Mouse (Mus musculus) c-Kit-negative CD71-positive TER-119-positive erythroid progenitor cells, embryonic 14.5 days (primary cell): Measurements from ENCODE around the gene Phlpp1.

Experiments
- DNase-seq: peaks from one replicate; pipeline ENCODE4 v3.0.0-alpha.2; 2013; ENCODE audit warnings: low read depth, low spot score

Gene Phlpp1

DNA sequence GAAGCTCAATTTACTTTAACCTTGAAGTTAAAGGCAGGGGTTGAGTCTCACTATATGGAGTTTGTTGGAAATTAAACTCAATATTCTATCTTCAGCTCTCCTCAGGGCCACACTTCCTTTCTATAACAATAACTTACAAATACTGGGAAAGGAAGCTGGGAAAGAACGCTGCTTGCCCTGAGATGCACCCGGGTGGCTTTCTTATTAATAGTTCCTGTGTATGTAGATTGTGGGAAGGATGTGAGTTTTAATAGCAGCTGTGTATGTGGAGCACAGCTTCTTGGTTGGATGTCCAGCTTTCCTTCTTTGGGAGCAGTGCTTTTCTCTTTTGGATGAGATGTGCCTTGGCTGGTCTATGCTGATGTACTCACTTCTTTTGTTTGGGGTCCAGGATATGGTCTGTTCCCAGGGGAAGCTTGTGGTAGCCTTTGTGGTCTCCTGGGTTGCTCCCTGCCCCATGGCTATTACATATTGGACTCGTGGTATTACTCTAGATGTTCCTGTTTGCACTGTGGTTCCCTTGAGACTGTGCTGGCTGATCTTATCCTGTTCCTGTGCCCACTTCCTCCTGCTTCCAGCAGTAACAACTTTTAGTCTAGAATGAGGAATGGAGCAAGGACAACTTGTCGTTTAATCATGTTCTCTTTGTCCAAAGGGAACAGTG lies 145.2 kb downstream of the Phlpp1 start:
- no peak for DNase-seq

DNA sequence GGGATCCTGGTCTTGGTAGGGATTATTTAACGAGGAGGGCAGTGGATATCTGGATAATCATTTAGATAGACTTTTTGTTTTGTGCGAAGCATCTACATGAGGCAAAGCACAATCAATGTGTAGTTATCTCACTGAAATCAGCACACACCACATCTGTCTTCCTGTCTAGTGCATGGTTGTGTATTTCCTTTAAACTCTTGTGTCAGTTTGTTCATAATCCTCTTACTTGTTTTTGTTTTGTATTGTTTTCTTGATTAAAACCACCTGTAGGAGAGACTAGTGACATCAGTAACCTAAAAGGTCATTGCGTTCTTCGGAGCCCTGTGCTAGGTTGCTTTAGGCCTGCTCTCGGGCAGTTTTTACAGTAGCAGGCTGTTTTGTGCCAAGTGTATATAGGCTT lies 146.8 kb downstream of the Phlpp1 start:
- DNase-seq: no peak

DNA sequence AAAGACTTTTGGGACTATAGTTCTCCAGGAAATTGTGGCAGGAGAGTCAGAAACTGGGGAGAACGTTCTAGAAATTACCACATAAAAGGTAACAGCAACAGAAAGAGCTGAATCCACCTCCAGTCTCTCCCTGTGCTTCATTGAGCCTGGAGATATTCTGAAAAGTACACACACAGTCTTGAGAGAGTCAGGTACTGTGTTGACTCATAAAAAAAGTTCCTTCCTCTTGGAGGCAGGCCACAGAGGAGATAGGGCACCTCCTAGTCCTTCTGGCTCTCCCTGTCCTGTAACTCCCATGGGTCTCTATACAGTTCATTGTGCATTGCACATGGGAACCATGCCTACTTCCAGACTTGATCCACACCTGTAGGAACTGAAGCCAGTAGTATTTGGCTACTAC lies 149.0 kb downstream of the Phlpp1 start:
- no peak for DNase-seq

DNA sequence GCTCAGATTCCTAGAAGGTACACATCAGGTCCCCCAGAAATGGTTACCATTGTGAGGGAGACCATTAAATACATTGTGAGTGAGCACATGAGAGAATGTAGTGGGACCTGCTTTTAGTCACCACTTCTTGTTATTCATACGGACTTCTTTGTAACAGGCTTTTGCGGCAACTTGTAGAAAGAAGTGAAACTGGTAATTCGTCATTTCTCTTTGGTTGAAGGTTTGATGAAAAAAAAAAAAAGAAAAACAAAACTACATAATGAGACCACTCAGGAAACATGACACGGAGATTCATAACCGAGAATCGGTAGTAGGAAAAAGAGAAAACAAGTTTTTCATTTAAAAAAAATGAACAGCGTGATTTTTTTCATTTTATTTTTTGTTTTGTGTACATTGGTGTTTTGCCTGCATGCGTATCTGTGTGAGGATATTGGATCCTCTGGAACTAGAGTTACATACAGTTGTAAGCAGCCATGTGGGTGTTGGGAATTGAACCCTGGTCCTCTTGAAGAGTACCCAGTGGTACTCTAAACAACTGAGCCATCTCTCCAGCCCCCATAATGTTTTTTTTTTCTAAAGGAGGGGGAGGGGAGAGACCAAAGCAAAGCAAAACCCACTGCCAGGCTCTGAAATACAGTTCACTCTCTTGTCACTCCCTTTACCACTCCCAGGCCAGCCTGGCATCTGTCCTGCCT lies 150.0 kb downstream of the Phlpp1 start:
- DNase-seq: no peak

DNA sequence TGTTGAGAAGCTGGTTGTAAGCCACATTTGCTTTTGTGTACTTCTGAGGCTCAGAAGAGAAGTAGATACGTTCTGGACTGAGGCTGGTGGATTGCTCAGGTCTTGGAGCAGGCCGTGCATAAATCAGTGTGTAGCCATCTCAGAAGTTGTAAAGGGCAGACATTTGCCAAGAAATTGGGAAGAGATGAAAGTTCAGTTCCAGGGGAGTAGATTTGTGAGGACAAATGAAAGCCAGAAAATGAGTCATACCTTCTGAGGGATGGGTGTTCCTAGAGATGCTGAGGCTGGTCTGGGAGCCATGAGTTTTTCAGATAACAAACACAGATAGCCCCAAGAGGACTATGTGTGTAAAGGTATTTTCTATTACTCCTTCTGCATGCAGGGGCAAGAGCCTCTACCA lies 155.1 kb downstream of the Phlpp1 start:
- DNase-seq: no peak

DNA sequence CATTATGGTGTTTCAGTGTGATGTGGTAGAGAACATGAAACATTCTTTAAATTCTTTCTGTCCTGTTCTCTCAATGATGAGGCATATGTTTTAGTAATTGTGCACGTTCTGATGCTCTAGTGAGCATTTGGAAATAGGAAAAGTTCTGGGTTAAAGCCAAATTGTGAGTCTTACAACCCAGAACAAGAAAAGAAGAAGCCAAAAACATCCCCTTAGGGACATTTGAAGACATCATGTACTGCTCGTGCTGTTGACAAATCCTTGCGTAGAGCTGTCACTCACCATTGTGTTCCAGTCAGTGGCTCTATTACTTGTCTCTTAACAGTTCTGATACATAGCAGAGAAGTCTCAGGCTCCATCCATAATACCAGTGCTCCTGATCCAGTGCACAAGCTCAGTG lies 170.5 kb downstream of the Phlpp1 start:
- DNase-seq: no peak

DNA sequence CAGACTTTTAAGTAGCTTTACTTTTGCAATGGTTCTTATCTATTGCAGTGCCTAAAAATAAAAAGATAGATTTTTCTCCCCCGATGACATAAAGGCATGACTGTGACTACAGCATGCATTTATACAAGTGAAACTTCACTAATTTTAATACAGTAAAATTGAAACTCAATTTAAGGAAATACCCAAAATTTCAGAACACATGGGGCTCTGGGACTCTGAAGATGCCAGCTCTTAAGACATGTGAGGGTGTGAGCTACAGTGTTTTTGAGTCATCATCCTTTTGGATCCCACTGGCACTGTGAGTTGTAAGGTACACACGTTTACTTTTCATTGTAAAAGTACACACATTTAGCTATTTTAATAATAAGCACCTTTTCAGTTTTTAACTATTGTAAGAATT lies 173.7 kb downstream of the Phlpp1 start:
- DNase-seq: no peak

DNA sequence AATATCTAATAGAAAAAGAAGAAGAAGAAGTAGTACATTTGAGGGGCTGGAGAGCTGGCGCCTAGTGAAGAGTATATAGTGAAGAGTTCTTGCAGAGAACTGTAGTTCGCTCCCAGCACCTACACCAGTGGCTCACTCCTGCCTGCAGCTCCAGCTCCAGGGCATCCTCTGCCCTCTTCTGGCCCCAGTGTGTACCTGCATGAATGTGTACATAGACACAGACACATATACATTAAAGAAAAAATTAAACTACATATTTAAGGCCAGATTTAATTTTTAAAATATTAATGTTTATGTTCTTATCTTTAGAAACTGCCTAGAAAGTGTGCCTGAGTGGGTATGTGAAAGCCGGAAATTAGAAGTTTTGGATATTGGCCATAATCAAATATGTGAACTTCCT lies 175.2 kb downstream of the Phlpp1 start:
- no peak for DNase-seq

DNA sequence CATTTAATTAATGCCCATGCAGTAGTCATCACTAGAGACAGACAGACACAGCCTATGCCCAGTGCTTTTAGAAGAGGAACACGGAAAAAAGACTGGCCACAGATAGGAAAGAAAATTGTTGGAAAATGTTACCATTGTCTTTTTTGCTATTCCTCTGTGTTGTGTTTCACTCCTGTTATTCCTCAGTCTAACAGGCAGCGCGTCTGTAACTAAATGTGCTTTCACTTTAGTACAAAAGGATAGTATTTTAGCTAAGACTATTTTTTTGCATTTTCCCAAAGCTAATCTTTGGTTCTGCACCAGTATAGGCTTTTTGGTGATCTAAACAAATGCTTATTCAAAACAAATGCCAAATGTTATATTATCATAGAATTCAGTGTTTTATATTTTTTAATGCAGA lies 177.6 kb downstream of the Phlpp1 start:
- no peak for DNase-seq

DNA sequence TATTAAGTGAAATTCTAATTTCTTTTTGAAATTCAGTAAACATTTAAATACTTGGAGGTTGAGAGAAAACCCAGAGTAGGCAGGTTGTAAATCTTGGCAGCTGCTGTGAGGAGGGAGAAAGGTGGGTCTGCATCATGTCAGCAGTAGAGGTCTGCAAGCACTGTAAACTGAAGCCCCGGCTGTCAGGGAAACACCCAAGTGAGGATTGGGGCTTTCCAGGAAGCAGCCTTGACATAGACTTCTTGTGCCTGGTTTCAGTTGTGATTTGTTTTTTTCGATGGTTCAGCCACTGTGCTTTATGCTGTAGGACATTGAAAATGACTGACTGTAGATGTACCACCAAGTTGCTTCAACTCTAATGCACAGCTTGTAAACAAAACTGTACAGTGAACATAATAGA lies 180.0 kb downstream of the Phlpp1 start:
- DNase-seq: no peak

DNA sequence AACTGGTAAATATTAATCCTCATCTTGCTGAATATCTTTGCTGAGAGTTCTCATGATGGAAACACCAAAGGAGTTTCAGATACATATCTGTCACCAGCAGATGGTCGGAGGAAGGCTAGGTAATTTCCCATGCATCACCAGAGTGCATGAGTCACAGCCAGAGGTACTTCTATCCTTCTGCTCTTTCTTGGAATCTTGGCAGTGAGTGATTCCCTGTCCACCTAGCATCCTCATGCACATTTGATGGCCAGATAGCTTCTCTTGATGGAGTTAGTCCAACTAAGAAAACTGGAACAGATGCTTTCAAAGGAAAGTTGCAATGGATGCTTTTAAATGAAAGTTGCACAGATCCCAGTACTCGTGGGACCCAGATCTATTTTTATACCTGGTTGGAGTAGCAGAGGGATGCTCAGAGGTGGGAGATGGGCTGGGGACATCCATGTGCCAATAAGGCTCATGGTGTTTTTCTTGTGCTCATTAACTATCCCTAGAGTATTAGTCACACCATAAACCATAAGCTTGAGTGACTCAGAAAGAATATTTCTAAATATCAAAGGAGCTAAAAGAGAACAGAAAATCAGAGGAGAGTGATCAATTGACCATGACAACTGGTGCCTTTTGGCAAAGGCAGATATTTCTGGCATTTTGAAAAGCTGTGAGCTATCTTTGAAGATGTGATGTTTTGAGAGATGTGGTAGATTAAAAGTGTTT lies 181.4 kb downstream of the Phlpp1 start:
- DNase-seq: no peak

DNA sequence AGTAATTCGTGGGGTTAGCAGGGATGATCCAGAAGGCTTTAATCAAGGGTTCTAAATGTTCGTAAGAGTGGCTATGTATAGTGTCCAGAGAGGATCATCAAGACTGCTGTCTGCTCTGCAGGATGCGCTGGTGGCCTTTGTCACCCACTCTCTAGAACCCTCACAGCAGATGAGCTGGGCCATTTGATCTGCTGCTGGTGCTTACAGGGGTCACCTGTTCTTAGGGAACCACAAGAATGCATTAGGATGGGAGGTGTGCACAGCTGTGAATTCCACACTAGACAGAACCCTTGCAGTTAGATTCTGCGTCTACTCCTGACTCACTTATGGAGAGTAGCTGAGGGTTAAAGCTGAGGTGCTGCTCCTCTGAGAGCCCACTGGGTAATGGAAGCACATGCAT lies 182.4 kb downstream of the Phlpp1 start:
- no peak for DNase-seq

DNA sequence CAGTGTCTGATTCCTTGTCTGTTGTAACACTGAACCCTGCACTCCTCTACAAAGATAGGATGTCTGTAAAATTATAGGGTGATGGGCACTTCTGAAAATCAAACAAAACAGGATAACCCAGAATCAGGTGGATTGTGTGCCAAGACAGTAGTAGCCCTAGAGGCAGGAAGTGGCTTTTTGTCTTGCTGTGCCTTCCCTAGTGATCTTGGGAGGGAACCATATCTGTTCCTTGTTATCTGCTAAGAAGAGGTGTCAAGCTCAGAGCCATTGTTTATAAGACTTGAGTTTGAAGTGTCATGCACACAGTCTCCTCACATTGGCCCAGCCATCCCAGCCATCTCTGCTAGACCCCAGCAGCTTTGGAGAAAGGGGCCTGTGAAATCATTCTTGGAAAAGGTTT lies 187.9 kb downstream of the Phlpp1 start:
- no peak for DNase-seq

DNA sequence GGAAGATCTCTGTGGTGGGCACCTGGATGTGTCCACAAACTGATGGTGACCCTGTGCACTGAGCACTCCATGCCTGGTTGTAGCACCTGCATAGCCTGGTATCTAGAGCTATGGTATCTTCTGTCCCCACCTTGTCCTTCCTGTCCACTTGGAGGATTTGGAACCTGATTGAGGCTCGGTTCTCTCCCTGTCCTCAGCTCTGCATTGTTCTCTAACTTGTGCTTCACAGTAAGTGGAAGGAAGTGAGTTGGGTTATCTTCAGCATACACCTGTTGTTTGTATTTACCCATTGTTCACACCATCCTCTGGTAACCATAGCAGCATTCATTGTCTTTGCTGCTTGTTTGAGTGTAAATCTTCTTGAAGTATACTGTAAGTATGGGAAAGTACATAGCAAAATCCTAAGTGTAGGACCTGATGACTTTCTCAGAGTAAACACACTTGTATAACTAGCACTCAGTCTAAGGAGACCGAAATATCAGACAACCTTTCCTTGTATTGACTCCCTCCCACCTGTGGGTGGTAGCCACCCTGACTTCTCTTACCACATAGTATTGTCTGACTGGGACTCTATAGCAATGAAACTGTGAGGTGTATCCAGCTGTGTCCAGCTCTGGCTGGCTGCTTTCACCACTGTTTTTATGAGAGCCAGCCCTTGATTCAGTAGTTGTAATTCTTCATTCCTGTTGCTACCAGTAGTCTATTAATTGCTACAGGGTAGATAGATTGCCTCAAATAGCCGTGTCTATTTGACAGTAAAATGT lies 191.5 kb downstream of the Phlpp1 start:
- DNase-seq: no peak

DNA sequence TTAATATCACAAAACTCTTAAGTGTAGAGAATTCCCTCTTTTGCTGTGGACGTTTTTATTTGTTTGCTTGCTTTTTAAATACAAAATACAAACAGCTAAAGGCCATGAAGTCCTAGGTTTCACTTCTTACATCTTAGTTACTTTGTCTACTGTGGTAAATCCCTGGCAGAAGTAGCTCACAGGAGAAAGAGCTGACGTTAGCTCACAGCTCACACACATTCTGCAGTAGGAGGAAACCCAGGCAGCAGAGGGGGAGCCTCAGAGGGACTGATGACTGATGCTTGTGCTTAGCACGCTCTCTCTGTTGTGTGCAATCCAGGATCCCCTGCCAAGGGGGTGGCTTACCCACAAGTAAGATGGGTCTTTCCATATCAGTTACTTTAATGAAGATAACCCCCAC lies 197.8 kb downstream of the Phlpp1 start:
- no peak for DNase-seq

DNA sequence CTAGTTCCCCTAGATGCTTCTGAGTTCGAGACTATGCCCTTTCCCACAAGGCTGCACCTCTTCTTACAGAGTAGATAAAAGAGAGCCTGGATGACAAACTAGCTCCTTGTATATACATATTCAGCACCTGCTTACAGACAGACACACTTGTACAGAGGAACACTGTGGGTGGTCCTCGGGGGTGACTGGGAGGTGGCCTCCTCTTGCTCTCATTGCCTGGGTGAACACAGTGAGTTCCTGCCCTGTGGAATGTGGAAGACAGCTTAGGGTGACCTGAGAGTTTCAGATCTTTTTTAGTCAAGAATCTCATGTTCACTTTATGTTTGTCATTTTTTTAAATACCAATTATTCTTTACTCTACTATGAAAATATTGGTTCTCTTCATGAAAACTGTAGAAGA lies 200.9 kb downstream of the Phlpp1 start:
- DNase-seq: no peak

DNA sequence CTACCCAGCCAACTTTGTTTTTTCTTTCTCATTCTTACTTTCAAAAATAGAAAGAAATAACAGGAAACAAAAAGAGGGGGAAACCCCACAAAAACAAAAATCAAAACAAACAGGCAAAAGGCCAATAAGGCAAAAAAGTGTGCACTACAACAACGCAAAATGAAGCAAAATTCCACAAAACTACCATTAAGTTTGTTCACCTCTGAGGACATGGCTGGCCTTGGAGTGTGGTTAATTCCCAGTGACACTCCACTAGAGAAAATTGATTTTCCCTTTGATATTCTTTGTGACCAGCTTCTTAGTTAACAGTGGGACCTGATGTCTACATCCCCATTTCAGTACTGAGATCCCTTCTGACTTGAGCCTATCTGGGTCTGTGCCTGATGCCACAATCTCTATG lies 202.1 kb downstream of the Phlpp1 start:
- DNase-seq: no peak

DNA sequence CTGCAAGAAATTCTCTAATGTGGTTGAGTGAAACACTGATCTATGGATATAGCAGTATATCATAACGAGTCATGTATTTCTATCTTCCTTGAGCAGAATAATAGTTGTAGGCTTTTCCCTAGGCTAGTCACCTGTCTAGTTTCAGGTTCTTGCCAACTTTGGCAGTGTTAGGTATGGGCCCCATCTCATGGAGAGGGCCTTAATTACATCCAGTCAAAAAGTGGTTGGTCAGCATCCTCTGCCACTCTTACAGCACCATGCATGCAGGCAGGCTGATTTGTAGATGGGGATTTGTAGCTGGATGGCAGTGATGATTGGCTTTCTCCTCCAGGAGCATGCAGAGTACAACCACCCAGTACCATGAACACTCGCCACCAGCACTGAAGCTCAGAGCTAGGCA lies 202.7 kb downstream of the Phlpp1 start:
- DNase-seq: no peak

DNA sequence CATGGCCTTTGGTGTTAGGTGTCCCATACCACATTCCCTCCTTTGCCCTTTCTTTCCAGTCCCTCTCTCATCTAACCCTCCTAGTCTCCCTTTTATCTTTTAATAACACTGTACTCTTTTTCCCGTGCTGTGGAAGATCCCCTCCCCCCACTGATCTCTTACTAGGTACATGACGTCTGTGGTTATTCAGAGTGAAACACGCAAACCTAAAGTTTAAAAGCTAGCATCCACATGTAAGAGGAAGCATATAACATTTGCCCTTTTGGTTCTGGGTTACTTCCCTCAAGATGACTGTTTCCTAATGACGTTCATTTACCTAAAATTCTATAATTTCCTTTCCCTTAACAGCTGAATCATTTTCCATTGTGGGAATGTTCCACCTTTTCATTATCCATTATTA lies 203.4 kb downstream of the Phlpp1 start:
- DNase-seq: no peak

DNA sequence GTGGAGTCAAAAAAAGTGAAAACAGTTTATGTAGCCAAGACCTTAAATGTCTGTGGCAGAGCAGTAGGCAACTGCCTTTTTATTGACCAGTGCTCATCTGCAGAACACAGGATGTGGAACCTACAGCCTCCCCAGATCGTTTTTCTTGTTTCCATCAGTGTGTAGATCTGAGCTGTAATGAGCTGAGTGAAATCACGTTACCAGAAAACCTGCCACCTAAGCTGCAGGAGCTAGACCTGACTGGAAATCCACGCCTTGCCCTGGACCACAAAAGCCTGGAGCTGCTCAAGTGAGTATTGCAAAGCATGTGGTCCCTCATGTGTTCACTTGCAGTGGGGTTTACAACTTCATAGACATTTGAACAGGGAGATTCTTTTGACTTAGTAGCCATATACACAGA lies 204.5 kb downstream of the Phlpp1 start:
- no peak for DNase-seq

DNA sequence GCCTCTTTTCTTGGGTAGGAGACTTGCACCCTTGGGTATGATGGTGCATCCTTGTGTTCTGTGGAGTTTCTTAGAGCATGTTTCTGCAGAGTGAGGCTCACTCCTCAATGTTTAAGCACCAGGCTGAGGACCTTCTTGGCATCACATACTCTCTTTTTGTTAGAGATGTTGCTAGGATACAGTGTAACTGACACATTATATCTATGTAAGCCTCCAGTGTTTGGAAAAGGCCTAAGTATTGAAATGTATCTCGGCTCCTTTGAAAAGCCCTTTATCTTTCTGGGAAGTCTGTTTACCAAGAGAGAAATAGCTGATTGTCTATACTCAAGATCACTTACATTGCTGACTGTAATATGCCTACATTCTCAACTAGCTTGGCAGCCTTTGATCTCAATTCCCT lies 208.9 kb downstream of the Phlpp1 start:
- no peak for DNase-seq

DNA sequence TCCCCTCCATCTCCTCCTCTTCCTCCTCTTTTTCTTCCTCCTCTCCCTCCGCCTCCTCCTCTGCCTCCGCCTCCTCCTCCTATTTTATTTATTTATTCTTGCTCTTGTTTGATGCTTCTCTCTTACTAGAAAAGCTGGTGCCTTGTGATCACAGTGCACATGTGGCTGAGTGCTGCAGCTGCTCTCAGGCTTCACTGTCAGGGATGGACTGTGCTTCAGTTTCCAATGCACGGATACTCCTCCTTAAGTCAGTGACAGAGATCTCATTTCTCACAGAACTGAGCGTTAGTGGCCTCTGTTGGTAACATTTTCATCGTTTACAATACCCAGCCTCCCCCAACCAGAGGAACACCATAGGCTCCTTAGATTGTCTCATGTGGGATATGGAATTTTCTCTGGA lies 215.0 kb downstream of the Phlpp1 start:
- no peak for DNase-seq
